Mouse (Mus musculus) heart, postnatal 0 days (tissue): Measurements from ENCODE around the gene Npas3. TPM values are rescaled to one million over a fixed set of nuclear protein-coding genes. Genes with fewer than 3 reads are reported as not detected.
A peak's percentile ranks its signal among the peaks of the same experiment; 100 is the strongest.

Experiments
- ATAC-seq: fragments of 200-750 bp; cut with Nextera tagmentation; 2 replicates; pipeline ENCODE4 v1.8.0; 2017; ENCODE audit warnings: low read depth, moderate number of reproducible peaks, moderate library complexity; ENCODE audit not compliant: insufficient read depth
- DNase-seq: peaks from one replicate; pipeline ENCODE4 v3.0.0-alpha.2; 2016; ENCODE audit warnings: low spot score
- H3K27ac ChIP-seq: fragments of 300-500 bp; sonication (generic); 2 replicates; pipeline ENCODE4 v1.5.1; 2014; ENCODE audit warnings: low read depth, mild to moderate bottlenecking
- H3K27me3 ChIP-seq: fragments of 300-500 bp; sonication (generic); 2 replicates; pipeline ENCODE4 v1.6.1; 2014; ENCODE audit warnings: low read length, mixed read lengths; ENCODE audit not compliant: control insufficient read depth, insufficient read depth
- H3K36me3 ChIP-seq: fragments of 300-500 bp; sonication (generic); replicated peaks from 2 replicates; pipeline ENCODE4 v1.6.1; 2014; ENCODE audit warnings: low read length, mixed read lengths; ENCODE audit not compliant: control insufficient read depth, insufficient read depth
- H3K4me1 ChIP-seq: fragments of 300-500 bp; sonication (generic); 2 replicates; pipeline ENCODE4 v1.6.1; 2014; ENCODE audit warnings: antibody characterized with exemption; ENCODE audit not compliant: control insufficient read depth, insufficient read depth
- H3K4me2 ChIP-seq: fragments of 300-500 bp; sonication (generic); 2 replicates; pipeline ENCODE4 v1.6.1; 2014; ENCODE audit warnings: low read depth, mild to moderate bottlenecking, low read length, moderate library complexity
- H3K4me3 ChIP-seq: fragments of 300-500 bp; sonication (generic); 2 replicates; pipeline ENCODE4 v1.5.1; 2014; ENCODE audit warnings: low read depth, low read length
- H3K9ac ChIP-seq: fragments of 300-500 bp; sonication (generic); replicated peaks from 2 replicates; pipeline ENCODE4 v1.6.1; 2014; ENCODE audit warnings: low read depth, low read length, mixed read lengths
- H3K9me3 ChIP-seq: fragments of 300-500 bp; sonication (generic); replicated peaks from 2 replicates; pipeline ENCODE4 v1.6.1; 2016; ENCODE audit warnings: low read length; ENCODE audit not compliant: control insufficient read depth
- CTCF ChIP-seq: IDR thresholded peaks from 2 replicates; pipeline ENCODE4 v1.5.1; 2016; ENCODE audit warnings: antibody characterized with exemption, control low read depth, low read depth
- EP300 ChIP-seq: IDR thresholded peaks from 2 replicates; pipeline ENCODE4 v1.6.1; 2016; ENCODE audit warnings: antibody characterized with exemption, low read depth
- WGBS: fragments of 180-500 bp; shearing (Covaris S2); extraction: QIAGEN DNeasy Blood & Tissue Kit; methylation state at CpG from one replicate; pipeline ENCODE4 v1.1.7; 2014; 5-methylcytosine and 5-hydroxymethylcytosine counted together
- polyA plus RNA-seq: library from polyadenylated mRNA; unstranded; fragments of >200 nt; fragmentation: Nextera tagmentation; extraction: Ambion mirVana; gene quantifications from 2 replicates; pipeline ENCODE4 v1.2.1, GENCODE M21; 2015
- total RNA-seq: library from RNA; depleted of rRNA; stranded (reverse); fragments of >200 nt; gene quantifications from 2 replicates; pipeline ENCODE4 v1.2.3, GENCODE M21; 2014; ENCODE audit warnings: low replicate concordance

The Npas3 gene
- total and polyA plus RNA-seq, 2 experiments from 2014 or later: 0.50 to 0.61 TPM

GRCm38 (mm10) chr12:53246581-53247490 lies 1.6 kb upstream of the Npas3 start:
- under 1% methylated on average over 28 of the region's 28 CpGs for WGBS
- no peak for TF ChIP-seq CTCF
- no peak for TF ChIP-seq EP300
- DNase-seq (no peak), ATAC-seq (no peak)
- Histone ChIP-seq H3K9me3 (no peaks in the 10 kb centered on the region), H3K4me2 (peak overlapping the region; percentile 92), H3K27me3 (peaks cover 92% of the 10 kb centered on the region), H3K36me3 (no peaks in the 10 kb centered on the region), H3K27ac (no peak overlapping the region), H3K9ac (no peak overlapping the region), H3K4me1 (0 out of 2 replicates have a peak, but pooled peaks cover 13% of the 10 kb centered on the region), H3K4me3 (peak overlapping the region; percentile 58)

- 1% methylated on average over 24 of the region's 25 CpGs for WGBS
Observed at GRCm38 (mm10) chr12:53247491-53248035, 914 bp upstream of the Npas3 start.

DNA sequence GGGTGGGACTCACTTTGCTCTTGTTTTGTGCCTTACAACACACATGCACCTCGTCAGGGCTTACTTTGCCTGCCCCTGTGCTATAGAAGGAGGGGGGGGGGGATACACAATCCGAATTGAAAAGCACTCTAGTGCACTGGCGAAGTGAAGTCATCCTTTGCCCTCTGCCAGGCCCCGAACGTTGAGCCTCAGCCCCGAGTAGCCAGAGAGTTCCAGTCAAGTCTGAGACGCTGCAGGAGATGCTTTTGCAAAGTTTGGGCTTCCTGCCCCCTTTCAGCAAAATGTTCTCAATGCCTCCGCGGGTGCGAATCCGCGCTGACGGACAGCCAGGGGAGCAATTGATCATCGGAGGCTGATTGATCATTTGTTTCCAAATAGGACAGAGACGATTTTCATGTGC lies 319 bp downstream of the Npas3 start:
- Histone ChIP-seq H3K4me2 (peak overlapping the region; percentile 92), H3K36me3 (no peaks in the 10 kb centered on the region), H3K4me3 (peak overlapping the region; percentile 58), H3K9me3 (no peaks in the 10 kb centered on the region), H3K27ac (no peak overlapping the region), H3K9ac (no peak overlapping the region), H3K27me3 (peaks cover 80% of the 10 kb centered on the region), H3K4me1 (peaks cover 13% of the 10 kb centered on the region; the same call in 1 of the 2 replicates)
- WGBS: 3% methylated on average over 15 of the region's 15 CpGs
- TF ChIP-seq EP300: no peak
- ATAC-seq (no peak), DNase-seq (no peak)

More at GRCm38 (mm10) chr12:53247491-53248035, 914 bp upstream of the Npas3 start:
- Histone ChIP-seq H3K36me3 (no peaks in the 10 kb centered on the region), H3K4me1 (0 out of 2 replicates have a peak, but pooled peaks cover 13% of the 10 kb centered on the region), H3K4me3 (peak overlapping the region; percentile 58), H3K4me2 (peak overlapping the region; percentile 92), H3K9me3 (no peaks in the 10 kb centered on the region), H3K27me3 (peaks cover 85% of the 10 kb centered on the region), H3K27ac (no peak overlapping the region), H3K9ac (no peak overlapping the region)
- ATAC-seq: no peak
- no peak for DNase-seq
- no peak for TF ChIP-seq CTCF
- TF ChIP-seq EP300: no peak

DNA sequence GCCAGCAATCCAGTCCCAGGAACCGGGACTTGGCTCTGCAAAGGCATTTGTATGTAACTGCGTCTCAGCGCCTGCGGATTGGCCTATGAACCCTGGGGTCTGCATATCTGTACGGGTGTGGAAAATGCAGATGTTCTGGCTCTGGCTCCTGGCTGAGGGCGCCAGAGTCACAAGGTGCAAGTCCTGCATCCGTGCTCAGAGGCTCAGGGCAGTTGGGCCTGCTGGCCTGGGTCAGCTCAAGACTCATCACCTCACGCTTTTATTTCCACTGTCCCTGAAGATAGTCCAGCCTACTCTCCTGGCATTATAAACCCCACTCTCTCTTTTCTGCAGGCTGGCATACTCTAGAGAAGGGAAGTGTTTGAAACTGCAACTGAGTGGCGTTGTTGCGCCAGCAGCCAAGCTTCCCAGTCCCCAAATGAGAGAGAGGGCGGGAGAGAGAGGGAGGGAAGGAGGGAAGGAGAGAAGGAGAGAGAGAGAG lies 3.3 kb downstream of the Npas3 start:
- H3K9ac ChIP-seq: no peak overlapping the region
- WGBS: 1% methylated on average over 11 of the region's 11 CpGs
- peak; percentile 25 for DNase-seq

GRCm38 (mm10) chr12:53252213-53252571 lies 3.7 kb downstream of the Npas3 start:
- TF ChIP-seq EP300 (no peak), CTCF (no peak)
- ATAC-seq (peak; percentile 29), DNase-seq (no peak)
- Histone ChIP-seq H3K4me3 (peak overlapping the region; percentile 81), H3K36me3 (no peaks in the 10 kb centered on the region), H3K27me3 (peaks cover 72% of the 10 kb centered on the region), H3K9me3 (no peaks in the 10 kb centered on the region), H3K4me2 (peak overlapping the region; percentile 98), H3K27ac (peak overlapping the region; percentile 73; the same call in 1 of the 2 replicates), H3K4me1 (peaks cover 7% of the 10 kb centered on the region; the same call in 1 of the 2 replicates), H3K9ac (peak overlapping the region; percentile 65)
- WGBS: 0% methylated on average over 8 of the region's 23 CpGs

More for the DNA sequence above, 3.3 kb downstream of the Npas3 start:
- H3K27ac ChIP-seq: no peak overlapping the region
- peaks cover 10% of the 10 kb centered on the region; the same call in 1 of the 2 replicates for H3K4me1 ChIP-seq
- no peaks in the 10 kb centered on the region for H3K36me3 ChIP-seq
- H3K4me3 ChIP-seq: peak overlapping the region; percentile 81
- ATAC-seq: peak; percentile 25; the same call in 1 of the 2 replicates
- TF ChIP-seq CTCF (no peak), EP300 (no peak)
- H3K4me2 ChIP-seq: peak overlapping the region; percentile 98
- peaks cover 77% of the 10 kb centered on the region for H3K27me3 ChIP-seq
- H3K9me3 ChIP-seq: no peaks in the 10 kb centered on the region
